Mouse (Mus musculus): ENCODE results near the gene Clic1. TPM values are rescaled to one million over a fixed set of nuclear protein-coding genes. Genes with fewer than 3 reads are reported as not detected.
A peak's percentile ranks its signal among the peaks of the same experiment; 100 is the strongest.

Gene Clic1
- polyA plus RNA-seq, 1 experiment from 2014 or later: 102 TPM

GRCm38 (mm10) chr17:35051156-35052086 lies 1.7 kb downstream of the Clic1 start:
- Histone ChIP-seq H3K27ac (ENCODE audit: low read depth) (peak overlapping the region; percentile 98), H3K9me3 (ENCODE audit: low read length) (no peaks in the 10 kb centered on the region), H3K36me3 (replicated peaks; ENCODE audit: insufficient read depth, low read length) (peaks cover 41% of the 10 kb centered on the region), H3K4me3 (ENCODE audit: low read depth, low read length) (peak overlapping the region; percentile 68), H3K27me3 (ENCODE audit: insufficient read depth, low read length) (no peaks in the 10 kb centered on the region), H3K4me2 (ENCODE audit: low read depth, low read length) (peak overlapping the region; percentile 99), H3K9ac (replicated peaks) (peak overlapping the region; percentile 87), H3K4me1 (ENCODE audit: insufficient read depth) (peaks cover 38% of the 10 kb centered on the region)
- peak; percentile 76 for DNase-seq
- TF ChIP-seq CTCF (IDR thresholded peaks at IDR 0.05; ENCODE audit: low read depth) (no peak), EP300 (IDR thresholded peaks at IDR 0.05; ENCODE audit: low read depth) (peak; percentile 29; the same call in 1 of the 2 replicates)
- peak; percentile 53 for ATAC-seq
- 4% methylated on average over 21 of the region's 21 CpGs for WGBS (ENCODE audit: insufficient replicate concordance)

- WGBS (ENCODE audit: insufficient replicate concordance): 82% methylated on average over 12 of the region's 12 CpGs
- H3K27me3 ChIP-seq (ENCODE audit: insufficient read depth, low read length): no peaks in the 10 kb centered on the region
- H3K4me3 ChIP-seq (ENCODE audit: low read depth, low read length): peak overlapping the region; percentile 68
- TF ChIP-seq CTCF (IDR thresholded peaks at IDR 0.05; ENCODE audit: low read depth): no peak
- TF ChIP-seq EP300 (IDR thresholded peaks at IDR 0.05; ENCODE audit: low read depth): no peak
- H3K36me3 ChIP-seq (replicated peaks; ENCODE audit: insufficient read depth, low read length): peaks cover 45% of the 10 kb centered on the region
- ATAC-seq: no peak
- no peaks in the 10 kb centered on the region for H3K9me3 ChIP-seq (ENCODE audit: low read length)
- peak overlapping the region; percentile 87 for H3K9ac ChIP-seq (replicated peaks)
- H3K4me1 ChIP-seq (ENCODE audit: insufficient read depth): peaks cover 31% of the 10 kb centered on the region
- H3K4me2 ChIP-seq (ENCODE audit: low read depth, low read length): peak overlapping the region; percentile 99
- no peak for DNase-seq
- H3K27ac ChIP-seq (ENCODE audit: low read depth): peak overlapping the region; percentile 98
Observed at GRCm38 (mm10) chr17:35052271-35052798, 2.6 kb downstream of the Clic1 start.

- peaks cover 26% of the 10 kb centered on the region for H3K4me1 ChIP-seq (ENCODE audit: insufficient read depth)
- TF ChIP-seq CTCF (IDR thresholded peaks at IDR 0.05; ENCODE audit: low read depth) (no peak), EP300 (IDR thresholded peaks at IDR 0.05; ENCODE audit: low read depth) (no peak)
- no peak overlapping the region for H3K27ac ChIP-seq (ENCODE audit: low read depth)
- WGBS (ENCODE audit: insufficient replicate concordance): 90% methylated on average over 7 of the region's 7 CpGs
- H3K4me3 ChIP-seq (ENCODE audit: low read depth, low read length): no peak overlapping the region
- H3K36me3 ChIP-seq (replicated peaks; ENCODE audit: insufficient read depth, low read length): peaks cover 60% of the 10 kb centered on the region
- no peak overlapping the region for H3K4me2 ChIP-seq (ENCODE audit: low read depth, low read length)
- H3K9me3 ChIP-seq (ENCODE audit: low read length): no peaks in the 10 kb centered on the region
- DNase-seq (no peak), ATAC-seq (no peak)
- no peaks in the 10 kb centered on the region for H3K27me3 ChIP-seq (ENCODE audit: insufficient read depth, low read length)
- H3K9ac ChIP-seq (replicated peaks): no peak overlapping the region
Observed at GRCm38 (mm10) chr17:35055691-35056495, 6.1 kb downstream of the Clic1 start.

- ATAC-seq (no peak), DNase-seq (no peak)
- Histone ChIP-seq H3K27ac (ENCODE audit: low read depth) (no peak overlapping the region), H3K36me3 (replicated peaks; ENCODE audit: insufficient read depth, low read length) (peaks cover 62% of the 10 kb centered on the region), H3K4me3 (ENCODE audit: low read depth, low read length) (no peak overlapping the region), H3K4me2 (ENCODE audit: low read depth, low read length) (no peak overlapping the region), H3K27me3 (ENCODE audit: insufficient read depth, low read length) (no peaks in the 10 kb centered on the region), H3K9ac (replicated peaks) (no peak overlapping the region), H3K9me3 (ENCODE audit: low read length) (no peaks in the 10 kb centered on the region), H3K4me1 (ENCODE audit: insufficient read depth) (peaks cover 23% of the 10 kb centered on the region)
- WGBS (ENCODE audit: insufficient replicate concordance): 47% methylated on average over 3 of the region's 3 CpGs
- no peak for TF ChIP-seq EP300 (IDR thresholded peaks at IDR 0.05; ENCODE audit: low read depth)
- no peak for TF ChIP-seq CTCF (IDR thresholded peaks at IDR 0.05; ENCODE audit: low read depth)
Observed at GRCm38 (mm10) chr17:35057090-35057489, 7.3 kb downstream of the Clic1 start.

- H3K27ac ChIP-seq (ENCODE audit: low read depth): no peak overlapping the region
- TF ChIP-seq EP300 (IDR thresholded peaks at IDR 0.05; ENCODE audit: low read depth) (no peak), CTCF (IDR thresholded peaks at IDR 0.05; ENCODE audit: low read depth) (no peak)
- H3K4me1 ChIP-seq (ENCODE audit: insufficient read depth): peaks cover 19% of the 10 kb centered on the region
- no peak for DNase-seq
- no peaks in the 10 kb centered on the region for H3K9me3 ChIP-seq (ENCODE audit: low read length)
- H3K27me3 ChIP-seq (ENCODE audit: insufficient read depth, low read length): peaks cover 3% of the 10 kb centered on the region; the same call in 1 of the 2 replicates
- no peak overlapping the region for H3K4me2 ChIP-seq (ENCODE audit: low read depth, low read length)
- H3K4me3 ChIP-seq (ENCODE audit: low read depth, low read length): no peak overlapping the region
- peaks cover 50% of the 10 kb centered on the region for H3K36me3 ChIP-seq (replicated peaks; ENCODE audit: insufficient read depth, low read length)
- ATAC-seq: no peak
- 66% methylated on average over 9 of the region's 9 CpGs for WGBS (ENCODE audit: insufficient replicate concordance)
- no peak overlapping the region for H3K9ac ChIP-seq (replicated peaks)
Observed at GRCm38 (mm10) chr17:35058316-35058715, 8.6 kb downstream of the Clic1 start.

Data from liver, postnatal 0 days (tissue).